Mouse (Mus musculus) neural tube, embryonic 12.5 days (tissue): Measurements from ENCODE around the gene Cnksr3. TPM values are rescaled to one million over a fixed set of nuclear protein-coding genes. Genes with fewer than 3 reads are reported as not detected.

Source experiments
- ATAC-seq: fragments of 200-750 bp; cut with Nextera tagmentation; 2 replicates; pipeline ENCODE4 v1.8.0; 2017; ENCODE audit warnings: low read depth, mild to moderate bottlenecking, moderate TSS enrichment, moderate library complexity; ENCODE audit not compliant: low FRiP score
- H3K27ac ChIP-seq: fragments of 300-500 bp; sonication (generic); 2 replicates; pipeline ENCODE4 v1.5.1; 2016
- H3K27me3 ChIP-seq: fragments of 300-500 bp; sonication (generic); replicated peaks from 2 replicates; pipeline ENCODE4 v1.6.1; 2016; ENCODE audit warnings: mild to moderate bottlenecking
- H3K36me3 ChIP-seq: fragments of 300-500 bp; sonication (generic); 2 replicates; pipeline ENCODE4 v1.6.1; 2016; ENCODE audit warnings: mild to moderate bottlenecking
- H3K4me1 ChIP-seq: fragments of 300-500 bp; sonication (generic); 2 replicates; pipeline ENCODE4 v1.6.1; 2016
- H3K4me2 ChIP-seq: fragments of 300-500 bp; sonication (generic); replicated peaks from 2 replicates; pipeline ENCODE4 v1.6.1; 2016; ENCODE audit warnings: mild to moderate bottlenecking
- H3K4me3 ChIP-seq: fragments of 300-500 bp; sonication (generic); 2 replicates; pipeline ENCODE4 v1.5.1; 2016
- H3K9ac ChIP-seq: fragments of 300-500 bp; sonication (generic); 2 replicates; pipeline ENCODE4 v1.6.1; 2016; ENCODE audit warnings: mild to moderate bottlenecking
- H3K9me3 ChIP-seq: fragments of 300-500 bp; sonication (generic); 2 replicates; pipeline ENCODE4 v1.6.1; 2016; ENCODE audit warnings: mild to moderate bottlenecking
- WGBS: fragments of 180-500 bp; shearing (Covaris S2); methylation state at CpG from one replicate; pipeline ENCODE4 v1.1.7; 2016; 5-methylcytosine and 5-hydroxymethylcytosine counted together
- polyA plus RNA-seq: library from polyadenylated mRNA; unstranded; fragments of >200 nt; fragmentation: Nextera tagmentation; extraction: Ambion mirVana; gene quantifications from 2 replicates; pipeline ENCODE4 v1.2.1, GENCODE M21; 2016

Cnksr3 gene
- polyA plus RNA-seq, 1 experiment from 2014 or later = 7.3 TPM

DNA sequence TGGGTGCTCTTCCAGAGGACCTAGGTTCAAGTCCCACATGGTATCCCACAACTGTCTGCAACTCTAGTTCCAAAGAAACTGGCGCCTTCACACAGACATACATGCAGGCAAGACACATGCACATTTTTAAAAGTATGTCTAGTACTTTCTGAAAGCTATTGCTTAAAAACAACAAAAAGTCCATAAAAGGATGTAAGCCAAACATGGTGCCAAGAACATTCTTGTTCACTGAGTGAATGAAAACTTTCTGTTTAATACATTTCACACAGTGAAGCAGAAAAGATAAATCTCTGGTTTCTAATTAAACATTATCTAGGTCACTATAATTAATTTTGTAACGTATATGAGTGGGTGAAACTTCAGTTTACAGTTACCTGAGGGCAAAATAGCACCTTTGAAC, 76.3 kb downstream of the Cnksr3 start:
- no peak overlapping the region for H3K4me2 ChIP-seq
- peaks cover 3% of the 10 kb centered on the region; the same call in 1 of the 2 replicates for H3K36me3 ChIP-seq
- no peak overlapping the region for H3K9ac ChIP-seq
- ATAC-seq = no peak
- H3K27ac ChIP-seq = no peak overlapping the region
- no peaks in the 10 kb centered on the region for H3K9me3 ChIP-seq
- WGBS = 91% methylated on average over 2 of the region's 2 CpGs
- no peaks in the 10 kb centered on the region for H3K4me1 ChIP-seq
- H3K27me3 ChIP-seq = no peaks in the 10 kb centered on the region
- no peak overlapping the region for H3K4me3 ChIP-seq

DNA sequence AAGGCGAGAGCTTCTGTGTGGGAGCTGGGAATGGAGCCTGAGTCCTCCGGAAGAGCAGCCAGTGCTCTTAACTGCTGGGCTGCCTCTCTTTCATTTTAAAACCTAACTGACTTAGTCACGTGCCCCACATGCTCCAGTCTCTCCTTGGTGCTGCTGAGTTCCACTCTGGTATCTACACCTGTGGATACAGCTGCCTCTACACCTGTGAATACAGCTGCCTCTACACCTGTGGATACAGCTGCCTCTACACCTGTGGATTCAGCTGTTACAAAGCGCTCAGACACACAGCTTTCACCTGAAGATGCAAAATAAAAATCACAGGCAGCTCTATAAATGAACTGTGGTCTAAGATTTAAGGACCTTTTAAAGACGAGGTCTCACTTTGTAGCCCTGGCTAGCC, 79.0 kb downstream of the Cnksr3 start:
- no peak overlapping the region for H3K4me3 ChIP-seq
- 91% methylated on average over 5 of the region's 5 CpGs for WGBS
- H3K36me3 ChIP-seq = peaks cover 11% of the 10 kb centered on the region
- H3K9ac ChIP-seq = no peak overlapping the region
- no peaks in the 10 kb centered on the region for H3K27me3 ChIP-seq
- H3K4me2 ChIP-seq = no peak overlapping the region
- H3K4me1 ChIP-seq = no peaks in the 10 kb centered on the region
- H3K27ac ChIP-seq = no peak overlapping the region
- no peaks in the 10 kb centered on the region for H3K9me3 ChIP-seq
- ATAC-seq = no peak

DNA sequence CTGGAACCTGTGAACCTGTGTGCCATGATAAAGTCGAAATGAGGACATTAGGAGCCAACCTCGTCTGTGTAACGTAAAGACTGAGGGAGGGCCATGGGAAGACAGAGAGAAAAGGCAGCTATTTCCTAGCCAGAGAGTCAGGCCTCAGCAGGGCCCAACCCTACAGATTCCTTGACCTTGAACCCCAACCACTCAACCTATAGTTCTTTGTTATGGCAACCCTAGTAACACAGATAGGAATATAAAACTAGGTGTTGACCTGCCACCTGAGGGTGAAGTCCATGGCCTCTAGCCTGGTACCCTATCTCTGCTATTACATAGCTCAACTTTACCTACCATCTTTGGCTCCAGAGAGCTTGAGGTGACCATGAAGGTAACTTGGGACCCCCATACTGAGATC, 80.6 kb downstream of the Cnksr3 start:
- no peaks in the 10 kb centered on the region for H3K9me3 ChIP-seq
- no peak overlapping the region for H3K9ac ChIP-seq
- H3K4me1 ChIP-seq = no peaks in the 10 kb centered on the region
- H3K4me3 ChIP-seq = no peak overlapping the region
- no peak overlapping the region for H3K27ac ChIP-seq
- H3K4me2 ChIP-seq = no peak overlapping the region
- peaks cover 11% of the 10 kb centered on the region for H3K36me3 ChIP-seq
- 95% methylated on average over 3 of the region's 3 CpGs for whole genome bisulfite sequencing
- H3K27me3 ChIP-seq = no peaks in the 10 kb centered on the region
- no peak for ATAC-seq

DNA sequence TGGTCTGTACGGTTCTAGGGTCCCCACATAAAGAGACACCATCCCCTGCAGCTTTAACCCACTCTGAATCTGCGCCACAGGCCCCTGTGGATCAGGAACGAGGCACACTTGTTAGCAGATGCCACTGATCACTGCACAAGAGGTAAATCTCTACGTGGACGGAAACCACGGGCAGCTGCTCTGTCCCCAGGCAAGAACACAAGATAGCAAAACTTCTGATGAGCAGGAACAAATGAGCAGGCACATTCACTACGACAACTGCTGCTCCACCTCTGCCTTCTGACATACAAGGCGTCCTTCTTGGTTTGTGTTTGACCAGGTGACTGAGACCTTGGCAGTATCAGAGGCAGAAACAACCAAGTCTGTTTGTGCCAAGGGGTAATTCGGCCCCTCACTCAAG, 84.2 kb downstream of the Cnksr3 start:
- H3K4me1 ChIP-seq = no peaks in the 10 kb centered on the region
- no peak overlapping the region for H3K9ac ChIP-seq
- ATAC-seq = no peak
- 93% methylated on average over 9 of the region's 9 CpGs for WGBS
- H3K27ac ChIP-seq = no peak overlapping the region
- no peaks in the 10 kb centered on the region for H3K27me3 ChIP-seq
- peaks cover 11% of the 10 kb centered on the region for H3K36me3 ChIP-seq
- H3K4me2 ChIP-seq = no peak overlapping the region
- H3K9me3 ChIP-seq = no peaks in the 10 kb centered on the region
- no peak overlapping the region for H3K4me3 ChIP-seq

DNA sequence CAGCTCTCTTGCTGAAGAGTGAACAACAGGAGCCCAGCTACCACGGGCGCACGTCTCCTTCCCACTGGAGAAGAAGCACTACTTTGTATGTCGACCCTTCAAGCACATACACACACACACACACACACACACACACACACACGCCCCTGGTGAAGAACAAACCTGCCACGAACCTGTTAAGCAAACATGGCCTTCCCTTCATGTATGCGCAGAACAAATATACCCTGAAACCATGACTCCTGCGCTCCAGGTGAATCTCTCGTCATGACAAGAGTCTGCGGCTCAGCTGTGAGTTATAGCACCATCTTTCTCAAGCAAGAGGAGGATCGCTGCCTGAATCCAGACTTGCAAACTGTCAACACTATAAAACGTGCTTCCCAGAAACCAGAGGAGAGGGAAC, 85.2 kb downstream of the Cnksr3 start:
- Histone ChIP-seq H3K4me3 (no peak overlapping the region), H3K4me2 (no peak overlapping the region), H3K36me3 (peaks cover 11% of the 10 kb centered on the region), H3K27me3 (no peaks in the 10 kb centered on the region), H3K4me1 (no peaks in the 10 kb centered on the region), H3K9ac (no peak overlapping the region), H3K27ac (no peak overlapping the region), H3K9me3 (no peaks in the 10 kb centered on the region)
- WGBS = 94% methylated on average over 12 of the region's 12 CpGs
- no peak for ATAC-seq

DNA sequence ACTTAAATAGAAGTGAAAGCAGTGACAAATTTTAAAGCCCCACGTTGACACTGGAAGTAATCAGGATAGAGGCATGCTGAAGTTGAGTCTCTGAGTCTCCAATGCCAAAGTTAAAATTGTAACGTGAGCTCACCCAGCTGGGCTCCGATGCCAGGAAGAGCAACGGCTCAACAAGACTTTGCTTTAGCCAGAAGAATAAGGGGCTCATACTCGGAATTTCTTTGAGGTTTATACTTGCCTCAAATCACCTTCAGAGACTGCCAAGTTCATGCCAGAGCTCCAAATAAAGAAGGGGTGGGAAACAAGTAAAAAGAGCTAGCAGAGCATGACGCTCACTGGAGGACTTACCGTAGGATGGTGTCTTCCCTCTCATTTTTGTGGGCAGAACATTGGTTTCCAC, 85.8 kb downstream of the Cnksr3 start:
- WGBS = 84% methylated on average over 7 of the region's 7 CpGs
- no peaks in the 10 kb centered on the region for H3K4me1 ChIP-seq
- no peak overlapping the region for H3K4me3 ChIP-seq
- no peaks in the 10 kb centered on the region for H3K27me3 ChIP-seq
- H3K9me3 ChIP-seq = no peaks in the 10 kb centered on the region
- H3K4me2 ChIP-seq = no peak overlapping the region
- no peak for ATAC-seq
- H3K36me3 ChIP-seq = peaks cover 8% of the 10 kb centered on the region
- H3K9ac ChIP-seq = no peak overlapping the region
- no peak overlapping the region for H3K27ac ChIP-seq

DNA sequence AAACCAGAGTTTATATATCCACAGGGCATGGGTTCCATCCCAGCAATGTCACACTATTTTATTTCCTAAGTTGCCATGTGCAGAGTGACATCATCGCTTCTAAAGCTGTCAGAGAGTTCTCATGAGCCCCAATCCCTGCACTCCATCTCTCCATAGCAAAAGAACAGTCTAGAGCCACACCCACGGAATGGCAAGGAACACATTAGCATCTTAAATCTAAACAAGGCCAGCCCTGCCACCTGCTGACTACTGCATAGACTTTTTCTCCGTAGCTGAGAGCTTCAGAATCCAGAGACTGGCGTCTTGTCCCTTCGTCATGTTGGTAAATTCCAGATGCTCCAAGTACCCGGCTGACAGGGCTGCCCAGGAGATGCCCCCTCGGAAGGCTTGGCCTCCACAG, 87.0 kb downstream of the Cnksr3 start:
- H3K9me3 ChIP-seq = no peaks in the 10 kb centered on the region
- H3K4me1 ChIP-seq = no peaks in the 10 kb centered on the region
- no peak overlapping the region for H3K4me3 ChIP-seq
- no peaks in the 10 kb centered on the region for H3K27me3 ChIP-seq
- peaks cover 11% of the 10 kb centered on the region for H3K36me3 ChIP-seq
- WGBS = 76% methylated on average over 7 of the region's 7 CpGs
- H3K27ac ChIP-seq = no peak overlapping the region
- no peak overlapping the region for H3K4me2 ChIP-seq
- H3K9ac ChIP-seq = no peak overlapping the region
- ATAC-seq = no peak

DNA sequence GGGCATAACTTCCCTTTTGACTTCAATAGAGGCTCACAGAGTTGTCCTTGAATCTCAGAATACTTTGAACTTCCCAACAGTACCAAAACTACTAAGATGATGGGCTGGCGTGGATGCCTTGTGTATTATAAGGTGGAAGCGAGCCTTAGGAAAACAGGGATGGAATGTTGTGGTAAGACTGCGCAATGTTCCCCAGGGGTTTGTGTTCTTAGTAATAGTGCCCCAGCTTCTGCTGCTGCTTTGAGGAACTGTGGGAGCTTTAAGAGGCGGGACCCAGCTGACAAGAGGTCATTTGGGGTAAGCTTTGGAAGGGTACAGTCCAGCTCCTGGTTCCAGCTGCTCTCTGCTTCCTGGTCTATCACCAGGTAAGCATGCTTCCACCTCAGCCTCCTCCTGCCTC, 89.7 kb downstream of the Cnksr3 start:
- no peaks in the 10 kb centered on the region for H3K9me3 ChIP-seq
- no peak overlapping the region for H3K9ac ChIP-seq
- WGBS = 91% methylated on average over 4 of the region's 4 CpGs
- no peaks in the 10 kb centered on the region for H3K4me1 ChIP-seq
- no peaks in the 10 kb centered on the region for H3K27me3 ChIP-seq
- H3K36me3 ChIP-seq = 0 out of 2 replicates have a peak, but pooled peaks cover 3% of the 10 kb centered on the region
- no peak overlapping the region for H3K4me2 ChIP-seq
- no peak for ATAC-seq
- H3K4me3 ChIP-seq = no peak overlapping the region
- H3K27ac ChIP-seq = no peak overlapping the region

DNA sequence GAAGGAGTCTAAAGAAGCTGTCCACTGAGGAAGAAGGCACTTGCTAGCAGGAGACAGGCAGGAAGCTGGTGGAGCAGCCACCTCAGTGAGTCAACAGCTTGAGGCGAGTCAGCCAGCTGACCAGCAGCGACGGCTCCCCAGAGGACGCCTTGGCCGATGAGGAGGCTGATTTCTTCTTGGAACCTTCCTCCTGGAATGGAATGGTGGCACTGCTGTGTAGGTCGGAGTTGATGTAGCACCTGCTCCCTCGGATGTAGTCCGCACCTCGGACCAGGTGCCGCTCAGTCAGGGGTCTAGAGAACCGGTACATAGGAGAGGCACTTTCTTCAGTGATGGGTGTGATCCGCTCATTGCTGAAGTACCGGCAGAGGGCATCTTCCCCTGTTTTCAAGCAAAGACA, 91.8 kb downstream of the Cnksr3 start:
- 93% methylated on average over 13 of the region's 13 CpGs for WGBS
- no peak overlapping the region for H3K4me3 ChIP-seq
- no peak for ATAC-seq

DNA sequence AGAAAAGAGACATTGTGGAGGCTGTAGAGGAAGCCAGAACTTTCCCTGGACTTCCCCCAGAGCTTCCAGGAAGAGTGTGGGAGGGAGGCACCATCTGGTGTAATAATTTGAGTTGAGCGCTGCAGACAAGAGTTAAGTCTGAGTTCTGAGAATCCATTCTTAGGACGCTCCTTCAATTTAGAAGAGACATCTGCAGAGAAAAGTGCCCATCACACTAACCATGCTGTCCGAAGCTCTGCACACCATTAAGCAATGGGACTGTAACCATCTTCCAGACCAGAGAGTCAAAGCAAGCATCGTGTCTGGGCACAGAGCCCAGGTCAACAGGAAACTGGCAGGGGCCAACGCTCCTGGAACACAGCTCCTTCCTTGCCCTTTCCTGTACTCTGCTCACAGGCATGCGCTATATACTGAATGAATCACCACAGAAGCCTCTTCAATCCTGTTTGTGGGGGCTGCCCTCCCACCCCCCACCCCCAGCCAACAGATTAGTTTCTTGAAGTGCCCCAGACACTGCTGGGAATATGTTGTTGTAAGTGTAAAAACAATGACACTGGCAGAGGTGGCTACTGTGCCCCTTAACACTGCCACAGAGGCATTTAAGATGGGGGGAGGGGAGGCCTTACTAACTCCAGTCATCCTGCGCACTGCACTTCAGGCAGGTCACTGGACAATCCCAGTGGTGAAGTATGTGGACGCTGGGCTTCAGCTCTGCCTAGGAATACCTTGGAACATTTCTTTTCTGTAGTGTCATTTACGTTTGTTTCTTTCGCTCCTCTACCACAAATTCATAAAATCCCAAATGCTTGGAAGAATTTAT, 93.6 kb downstream of the Cnksr3 start:
- no peak for ATAC-seq
- Histone ChIP-seq H3K4me3 (no peak overlapping the region), H3K4me1 (no peaks in the 10 kb centered on the region), H3K4me2 (no peak overlapping the region), H3K27ac (no peak overlapping the region), H3K9ac (no peak overlapping the region), H3K27me3 (no peaks in the 10 kb centered on the region), H3K9me3 (no peaks in the 10 kb centered on the region), H3K36me3 (0 out of 2 replicates have a peak, but pooled peaks cover 3% of the 10 kb centered on the region)
- 77% methylated on average over 10 of the region's 10 CpGs for WGBS

More for the DNA sequence above, 91.8 kb downstream of the Cnksr3 start:
- H3K4me2 ChIP-seq = no peak overlapping the region
- no peak overlapping the region for H3K9ac ChIP-seq
- no peaks in the 10 kb centered on the region for H3K4me1 ChIP-seq
- H3K27ac ChIP-seq = no peak overlapping the region
- 0 out of 2 replicates have a peak, but pooled peaks cover 3% of the 10 kb centered on the region for H3K36me3 ChIP-seq
- no peaks in the 10 kb centered on the region for H3K27me3 ChIP-seq
- H3K9me3 ChIP-seq = no peaks in the 10 kb centered on the region

DNA sequence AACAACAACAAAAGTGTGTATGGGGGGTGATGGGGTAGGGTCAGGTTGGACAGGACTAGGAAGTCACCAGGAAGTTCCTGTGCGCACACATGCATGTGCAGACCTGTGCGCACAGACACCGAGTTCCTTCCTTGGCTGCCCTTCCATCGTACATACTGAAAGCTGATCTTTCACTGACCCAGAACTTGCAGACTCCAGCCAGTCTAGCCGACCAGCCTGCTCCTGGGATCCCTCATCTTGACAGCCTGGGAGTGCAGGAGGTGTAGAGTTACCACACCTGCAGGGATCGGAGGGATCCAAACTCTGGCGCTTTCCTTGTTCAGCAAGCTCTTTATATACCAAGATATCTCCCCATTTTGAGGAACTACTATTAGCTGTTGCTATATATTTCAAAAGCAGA, 94.3 kb downstream of the Cnksr3 start:
- Histone ChIP-seq H3K4me1 (no peaks in the 10 kb centered on the region), H3K9me3 (no peaks in the 10 kb centered on the region), H3K4me3 (no peak overlapping the region), H3K4me2 (no peak overlapping the region), H3K27me3 (no peaks in the 10 kb centered on the region), H3K36me3 (0 out of 2 replicates have a peak, but pooled peaks cover 3% of the 10 kb centered on the region), H3K27ac (no peak overlapping the region), H3K9ac (no peak overlapping the region)
- 85% methylated on average over 7 of the region's 7 CpGs for WGBS
- no peak for ATAC-seq

DNA sequence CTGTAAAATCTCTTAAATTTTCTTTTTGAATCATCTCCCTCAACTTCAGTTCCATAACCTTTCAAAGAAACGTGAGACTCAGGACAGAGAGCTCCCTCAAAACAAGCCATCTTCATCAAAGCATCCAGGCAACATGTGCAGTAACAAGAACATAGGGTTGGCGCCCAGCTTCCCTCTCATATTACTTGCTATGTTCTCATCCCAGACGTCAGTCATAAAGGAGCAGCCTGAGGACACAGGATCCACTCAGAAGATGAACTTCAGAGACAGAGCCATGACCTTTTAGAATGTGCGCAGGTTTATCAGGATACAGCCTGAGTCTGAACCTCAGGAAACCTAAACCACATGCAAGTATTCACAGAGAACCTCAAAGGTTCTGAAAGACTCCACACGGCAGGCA, 97.2 kb downstream of the Cnksr3 start:
- 86% methylated on average over 5 of the region's 5 CpGs for WGBS
- ATAC-seq = no peak

DNA sequence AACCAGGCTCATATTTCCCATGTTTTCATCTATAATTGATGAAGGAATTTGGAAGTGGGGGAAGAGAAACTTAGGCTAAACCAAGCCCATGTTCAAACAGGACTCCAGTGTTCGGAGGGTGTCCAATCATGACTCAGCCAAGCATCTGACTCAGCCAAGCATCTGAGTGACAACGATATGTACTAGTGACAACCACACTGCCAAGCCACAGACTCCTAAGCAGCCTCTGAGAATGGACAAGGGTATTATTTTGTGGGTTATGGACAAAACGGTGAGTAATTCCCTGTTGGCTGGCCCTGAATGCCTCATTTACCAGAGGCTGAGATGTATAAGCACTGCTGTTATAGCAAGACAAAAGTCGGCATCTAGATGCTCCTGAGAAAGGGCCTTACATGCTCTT, 98.3 kb downstream of the Cnksr3 start:
- Histone ChIP-seq H3K4me1 (no peaks in the 10 kb centered on the region), H3K9me3 (no peaks in the 10 kb centered on the region), H3K4me2 (no peak overlapping the region), H3K36me3 (no peaks in the 10 kb centered on the region), H3K9ac (no peak overlapping the region), H3K4me3 (no peak overlapping the region), H3K27me3 (no peaks in the 10 kb centered on the region), H3K27ac (no peak overlapping the region)
- ATAC-seq = no peak
- WGBS = 92% methylated on average over 4 of the region's 4 CpGs

More for the DNA sequence above, 97.2 kb downstream of the Cnksr3 start:
- no peak overlapping the region for H3K27ac ChIP-seq
- no peaks in the 10 kb centered on the region for H3K9me3 ChIP-seq
- H3K9ac ChIP-seq = no peak overlapping the region
- H3K36me3 ChIP-seq = no peaks in the 10 kb centered on the region
- no peaks in the 10 kb centered on the region for H3K4me1 ChIP-seq
- no peak overlapping the region for H3K4me3 ChIP-seq
- H3K27me3 ChIP-seq = no peaks in the 10 kb centered on the region
- no peak overlapping the region for H3K4me2 ChIP-seq
